Mouse (Mus musculus) right cerebral cortex, postnatal 36 days (tissue): ENCODE measurements around the gene Gm9837.
A peak's percentile ranks its signal among the peaks of the same experiment; 100 is the strongest.

Experiments
- DNase-seq, 2 experiments: peaks; one replicate each; pipeline ENCODE4 v3.0.0; 2022; ENCODE audit warnings: low spot score in 2 of 2, mixed read lengths in 1 of 2

Gm9837 gene

DNA sequence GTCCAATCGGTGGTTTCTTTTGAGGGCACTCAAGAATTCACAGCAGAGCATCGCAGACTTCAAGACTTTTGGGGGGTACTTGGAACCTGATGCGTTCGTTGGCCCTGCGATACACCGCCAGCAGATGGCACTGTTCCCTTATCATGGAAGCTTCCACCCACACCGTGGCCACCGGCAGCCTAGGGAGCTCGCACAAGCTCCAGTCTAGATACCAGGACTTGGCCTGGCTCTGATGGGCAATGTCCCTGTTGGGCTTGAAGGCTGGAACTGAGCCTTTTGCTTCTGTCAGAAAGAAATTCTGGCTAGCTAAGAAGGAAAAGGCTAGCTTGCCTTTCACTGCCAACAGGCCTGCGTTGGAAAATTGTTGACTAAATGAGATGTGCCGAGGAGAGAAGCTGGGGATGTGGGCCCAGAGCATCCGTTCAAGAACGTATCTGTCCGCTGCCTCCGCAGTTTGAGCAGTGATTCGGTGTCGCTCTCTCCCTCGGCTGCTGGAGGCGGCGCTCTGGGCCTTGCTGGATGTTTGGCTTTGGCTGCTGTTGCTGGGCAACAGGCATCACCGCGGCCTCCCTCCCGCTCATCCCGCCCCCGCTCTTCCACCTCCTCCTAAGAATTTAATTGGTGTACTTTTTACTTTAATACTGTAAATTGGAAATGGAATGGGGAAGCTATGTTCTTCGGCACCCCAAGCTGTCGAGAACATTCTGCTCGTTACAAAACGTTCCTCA is at the start of gene Gm9837:
TSS of gene Gm9837 (minus strand) at position 512 of the 728 bp plus-strand sequence.
- peak; percentile 90 to 91 for DNase-seq

GRCm38 (mm10) chr11:53519207-53520121 is 49.2 kb upstream of the Gm9837 start, which contains the start of gene Sept8:
Sept8 (plus strand) TSS chr11:53519257.
- DNase-seq = peak; percentile 45 to 59

DNA sequence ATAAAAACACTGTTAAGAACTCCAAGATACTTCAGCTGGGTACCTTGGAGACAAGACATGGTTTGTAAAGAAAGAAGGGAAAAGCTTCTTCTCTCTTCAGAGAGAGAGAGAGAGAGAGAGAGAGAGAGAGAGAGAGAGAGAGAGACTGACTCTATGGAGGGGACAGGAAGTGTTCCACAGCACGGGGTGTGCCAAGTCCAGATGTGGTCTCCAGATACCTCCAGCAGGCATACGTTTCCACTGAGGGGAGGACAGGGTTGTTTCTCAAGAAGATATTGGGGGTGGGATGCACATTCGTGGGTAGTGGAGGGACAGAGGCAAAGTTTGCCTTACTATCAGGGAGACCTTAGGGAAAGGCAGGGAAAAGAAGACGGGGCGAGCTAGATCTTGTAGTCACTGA is 48.5 kb upstream of the Gm9837 start:
- no peak for DNase-seq

GRCm38 (mm10) chr11:53516775-53517627 is 46.7 kb upstream of the Gm9837 start:
- no peak for DNase-seq

DNA sequence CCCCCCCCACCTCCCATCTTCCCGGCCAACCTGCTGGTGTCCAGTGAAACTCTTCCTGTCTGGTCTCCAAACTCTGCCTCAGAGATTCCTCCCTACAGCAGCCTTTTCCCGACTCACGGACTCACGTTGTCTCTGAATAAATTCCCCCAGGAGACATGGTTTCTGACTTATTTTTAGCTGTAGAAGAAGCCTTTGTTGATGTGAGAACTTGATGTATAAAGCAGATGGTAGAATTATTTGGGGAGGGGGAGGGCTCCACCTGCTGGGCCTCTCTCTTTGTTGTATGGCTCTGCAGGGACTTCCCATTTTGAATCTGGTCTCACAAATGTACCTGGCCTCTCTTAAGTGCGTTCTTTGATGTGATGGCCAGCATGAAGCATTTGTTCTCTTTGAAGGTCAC is 40.1 kb upstream of the Gm9837 start:
- DNase-seq = no peak

- DNase-seq = no peak
Measured at GRCm38 (mm10) chr11:53508591-53508990, 38.3 kb upstream of the Gm9837 start.

- DNase-seq = no peak
Measured at GRCm38 (mm10) chr11:53508152-53508551, 37.9 kb upstream of the Gm9837 start.

DNA sequence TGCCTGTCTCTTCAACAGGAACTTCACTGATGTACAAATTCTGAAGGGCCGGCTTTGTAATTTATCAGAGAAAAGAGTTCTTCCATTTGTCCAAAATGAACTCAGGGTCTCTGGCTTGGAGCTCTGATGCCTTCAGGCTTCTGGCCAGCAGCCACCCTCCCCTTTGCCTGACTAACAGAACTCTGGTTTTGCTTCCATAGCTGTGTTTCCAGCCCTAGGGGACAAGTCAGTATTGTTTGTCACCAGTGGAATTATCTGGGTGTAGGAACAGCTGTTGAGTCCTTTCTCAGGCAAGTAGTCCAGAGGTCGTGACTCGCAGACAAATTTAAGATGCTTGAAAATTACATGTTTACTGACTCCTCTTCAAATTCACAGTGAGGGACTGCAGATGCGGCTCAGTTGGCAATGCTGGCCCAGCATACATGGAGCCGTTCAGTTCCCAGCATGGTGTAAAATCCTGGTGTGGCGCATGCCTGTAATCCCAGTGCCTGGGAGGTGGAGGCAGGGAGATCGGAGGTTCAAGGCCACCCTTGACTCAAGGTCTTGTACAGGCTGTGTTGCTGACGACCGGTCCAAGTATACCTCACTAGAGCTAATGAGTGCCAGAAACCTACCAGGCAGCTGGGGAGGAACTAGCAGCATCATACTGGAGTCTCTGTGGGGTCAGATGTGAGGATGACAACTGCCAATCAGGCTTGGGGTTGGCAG is 37.0 kb upstream of the Gm9837 start:
- no peak for DNase-seq

DNA sequence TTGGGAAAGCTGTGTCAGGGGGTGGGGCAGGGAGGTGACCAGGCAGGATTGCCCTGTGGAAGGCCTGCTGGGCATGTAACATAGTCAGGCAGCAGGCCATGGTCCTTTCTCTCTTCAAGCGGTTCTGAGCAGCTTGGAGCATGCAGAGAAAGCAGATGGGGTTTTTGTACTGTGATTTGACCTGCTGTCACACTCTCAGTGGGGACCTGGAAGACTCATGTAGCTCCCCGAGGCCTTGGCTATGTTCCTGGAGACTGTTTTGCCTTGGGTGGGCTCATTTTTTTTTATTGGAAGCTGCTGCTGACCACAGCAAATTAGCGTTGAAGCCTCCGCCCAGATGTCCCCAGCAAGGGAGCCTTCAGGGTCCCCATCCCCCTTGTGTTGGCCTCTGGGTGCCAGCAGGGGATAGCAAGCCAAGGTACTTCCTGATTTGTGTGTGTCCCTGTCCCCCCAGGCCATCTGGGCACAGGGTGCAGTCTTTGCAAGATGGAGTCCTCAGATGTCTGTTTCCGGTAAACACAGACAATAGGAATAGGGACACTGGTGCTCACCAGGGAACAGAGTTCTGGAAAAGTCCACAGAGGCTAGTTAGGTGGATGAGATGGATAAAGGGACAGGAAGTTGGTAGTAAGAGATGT is 34.9 kb upstream of the Gm9837 start:
- DNase-seq = no peak

DNA sequence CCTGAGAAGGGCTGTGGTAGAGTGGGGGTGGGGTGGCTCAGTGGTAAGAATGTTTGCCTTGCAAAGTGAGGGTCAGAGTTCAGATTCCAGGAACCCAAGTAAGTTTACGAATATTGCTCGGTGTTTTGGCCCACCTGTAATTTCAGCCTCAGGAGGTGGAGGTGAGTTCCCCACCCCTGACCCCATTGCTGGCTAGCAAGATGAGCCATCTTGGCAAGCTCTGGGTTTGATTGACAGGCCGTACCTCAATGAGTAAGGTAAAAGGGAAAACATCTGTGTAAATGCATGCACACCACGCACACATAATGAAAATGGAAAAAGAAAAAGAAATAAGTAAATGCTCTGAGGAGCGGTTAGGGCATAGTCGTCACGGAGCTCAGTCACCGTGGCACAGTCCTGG is 34.1 kb upstream of the Gm9837 start:
- DNase-seq = no peak

DNA sequence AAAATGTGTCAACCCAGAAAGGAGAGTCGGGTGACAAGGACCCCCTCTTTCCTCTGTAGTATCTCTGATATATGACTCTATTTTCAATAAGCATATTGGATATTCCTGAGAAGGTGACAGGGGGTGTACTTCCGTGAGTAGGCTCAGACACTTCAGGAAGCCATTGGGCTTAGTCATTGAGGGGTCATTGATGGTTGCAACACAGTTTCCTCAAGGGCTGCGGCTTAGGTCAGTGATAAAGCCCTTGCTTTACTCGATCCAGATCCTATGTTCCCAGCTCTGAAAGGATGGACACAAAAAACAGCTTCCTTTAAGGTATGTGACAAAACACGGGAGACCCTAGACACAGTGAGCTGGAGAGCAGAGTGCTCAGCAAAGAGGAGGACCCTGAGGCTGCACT is 33.5 kb upstream of the Gm9837 start:
- no peak for DNase-seq

GRCm38 (mm10) chr11:53502039-53502765 is 31.9 kb upstream of the Gm9837 start:
- peak in 1 of 2 experiments; percentile 62 for DNase-seq

DNA sequence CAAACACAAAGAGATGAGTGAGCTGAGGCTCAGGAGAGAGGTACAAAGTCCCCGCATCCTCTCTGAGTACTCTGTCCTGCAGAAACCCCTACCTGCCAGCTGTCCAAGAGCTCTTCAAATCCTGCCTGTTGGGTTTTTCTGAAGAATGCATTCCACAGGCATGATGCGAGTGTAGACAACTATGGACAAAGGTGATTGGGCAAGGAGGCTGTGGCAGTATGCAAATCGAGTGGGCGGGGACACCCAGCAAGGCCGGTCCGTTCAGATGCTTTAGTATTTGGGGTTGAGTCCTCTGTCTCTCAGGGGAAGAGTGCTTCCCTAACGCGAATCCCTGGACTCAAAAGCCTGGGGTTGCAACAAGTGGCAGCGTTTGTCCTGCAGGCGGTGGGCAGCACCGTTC is 30.3 kb upstream of the Gm9837 start:
- DNase-seq = no peak

- DNase-seq = peak in 1 of 2 experiments; percentile 65
Measured at GRCm38 (mm10) chr11:53496946-53497345, 26.7 kb upstream of the Gm9837 start.

DNA sequence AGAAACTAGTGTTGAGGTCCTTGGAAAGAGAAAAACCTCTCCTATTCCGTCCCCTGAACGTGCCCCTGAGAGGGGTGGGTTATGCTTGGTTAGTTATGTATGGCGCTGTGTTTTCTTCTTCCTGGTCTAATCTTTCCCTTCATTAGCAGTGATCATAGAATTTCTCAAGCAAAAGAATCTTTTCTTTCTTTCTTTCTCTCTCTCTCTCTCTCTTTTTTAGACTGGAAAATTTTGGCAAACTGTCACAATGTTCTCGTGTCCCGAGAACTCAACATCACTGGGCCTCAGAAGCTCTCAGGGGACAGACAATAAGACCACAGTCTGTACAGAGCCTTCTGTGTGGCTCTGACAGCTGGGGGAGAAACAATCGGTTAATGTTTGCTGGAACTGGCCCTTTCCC is 25.1 kb upstream of the Gm9837 start:
- DNase-seq = no peak

DNA sequence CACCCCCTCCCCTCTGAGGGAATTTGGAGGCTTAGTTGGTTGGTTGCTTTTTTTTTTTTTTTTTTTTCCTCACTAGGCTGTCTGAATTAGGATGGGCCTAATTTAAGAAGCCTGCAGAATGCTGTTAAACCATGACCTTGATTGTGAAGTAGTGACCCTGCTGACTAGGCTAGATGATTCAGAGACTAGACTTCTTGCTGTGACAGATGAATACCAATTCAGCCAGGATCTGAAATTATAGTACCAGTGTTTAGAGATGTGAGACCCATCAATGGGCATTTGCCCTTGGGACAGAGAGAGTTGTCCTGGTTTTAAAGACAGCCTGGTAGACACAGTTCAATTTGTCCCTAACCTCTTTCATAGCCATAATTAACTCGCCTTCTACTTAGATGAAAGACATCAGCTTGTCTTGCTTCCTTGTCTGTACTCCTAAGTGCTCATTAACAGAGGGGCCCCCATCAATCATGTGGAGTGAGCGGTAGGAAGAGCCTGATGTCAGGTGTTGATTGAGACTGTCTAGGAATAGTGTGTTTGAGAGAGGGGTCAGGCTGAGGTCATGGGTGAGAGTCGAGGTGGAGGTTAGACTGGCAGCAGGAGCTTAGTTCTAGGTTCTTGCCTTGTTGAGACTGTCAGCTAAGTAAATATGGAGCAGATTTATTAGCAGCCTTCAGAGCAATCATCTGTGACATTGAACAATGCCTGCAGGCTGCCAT is 23.1 kb upstream of the Gm9837 start:
- no peak for DNase-seq

- no peak for DNase-seq
Measured at GRCm38 (mm10) chr11:53491954-53492401, 21.7 kb upstream of the Gm9837 start.

GRCm38 (mm10) chr11:53489421-53489820 is 19.1 kb upstream of the Gm9837 start:
- DNase-seq = no peak

DNA sequence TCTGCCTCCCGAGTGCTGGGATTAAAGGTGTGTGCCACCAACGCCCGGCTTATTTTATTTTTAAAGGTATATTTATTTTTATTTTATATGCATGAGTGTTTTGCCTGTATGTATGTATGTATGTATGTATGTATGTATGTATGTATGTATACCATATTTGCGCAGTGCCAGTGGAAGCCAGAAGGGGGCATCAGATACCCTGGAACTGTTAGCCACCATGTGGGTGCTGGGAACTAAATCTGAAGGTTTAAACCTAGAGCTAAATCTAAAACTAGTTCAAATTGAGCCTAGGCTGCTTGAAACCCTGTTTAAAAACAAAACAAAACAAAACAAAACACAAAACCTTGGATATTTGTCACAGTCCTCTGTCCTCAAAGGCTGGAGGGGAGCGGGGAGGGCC is 18.7 kb upstream of the Gm9837 start:
- no peak for DNase-seq
